Mouse (Mus musculus) frontal cortex, postnatal 14 days (tissue): ENCODE data around the gene Ppp1r35.

Experiments
- DNase-seq, 2 experiments: peaks; one replicate each; pipeline ENCODE4 v3.0.0; 2022; ENCODE audit warnings: low spot score in 2 of 2

The Ppp1r35 gene

GRCm38 (mm10) chr5:137826421-137826820 is 47.8 kb downstream of the Ppp1r35 start:
- no peak for DNase-seq

GRCm38 (mm10) chr5:137828694-137829093 is 50.0 kb downstream of the Ppp1r35 start:
- DNase-seq = no peak
